Mouse (Mus musculus) limb, embryonic 10.5 days (tissue): ENCODE measurements at regions not wholly inside any gene's neighbourhood (a gene's known extent, or its start where the extent isn't known, plus 50 kb on each side); places are given as distances from the start of the nearest gene placed in this dataset.

ENCODE experiments used
- DNase-seq: peaks from one replicate; pipeline ENCODE4 v3.0.0-alpha.2; 2017; ENCODE audit warnings: low spot score
- H3K27ac ChIP-seq: fragments of 300-500 bp; sonication (generic); 2 replicates; pipeline ENCODE4 v1.5.1; 2016; ENCODE audit warnings: mild to moderate bottlenecking
- H3K27me3 ChIP-seq: fragments of 300-500 bp; sonication (generic); 2 replicates; pipeline ENCODE4 v1.6.1; 2016; ENCODE audit warnings: low read depth, mild to moderate bottlenecking; ENCODE audit not compliant: poor library complexity, severe bottlenecking
- H3K36me3 ChIP-seq: fragments of 300-500 bp; sonication (generic); 2 replicates; pipeline ENCODE4 v1.6.1; 2016; ENCODE audit warnings: mild to moderate bottlenecking, moderate library complexity
- H3K4me1 ChIP-seq: fragments of 300-500 bp; sonication (generic); 2 replicates; pipeline ENCODE4 v1.6.1; 2016
- H3K4me3 ChIP-seq: fragments of 300-500 bp; sonication (generic); 2 replicates; pipeline ENCODE4 v1.5.1; 2016; ENCODE audit warnings: mild to moderate bottlenecking, moderate library complexity
- H3K9me3 ChIP-seq: fragments of 300-500 bp; sonication (generic); replicated peaks from 2 replicates; pipeline ENCODE4 v1.6.1; 2016; ENCODE audit warnings: mild to moderate bottlenecking
- WGBS: fragments of 180-500 bp; shearing (Covaris S2); methylation state at CpG from one replicate; pipeline ENCODE4 v1.1.7; 2016; 5-methylcytosine and 5-hydroxymethylcytosine counted together

DNA sequence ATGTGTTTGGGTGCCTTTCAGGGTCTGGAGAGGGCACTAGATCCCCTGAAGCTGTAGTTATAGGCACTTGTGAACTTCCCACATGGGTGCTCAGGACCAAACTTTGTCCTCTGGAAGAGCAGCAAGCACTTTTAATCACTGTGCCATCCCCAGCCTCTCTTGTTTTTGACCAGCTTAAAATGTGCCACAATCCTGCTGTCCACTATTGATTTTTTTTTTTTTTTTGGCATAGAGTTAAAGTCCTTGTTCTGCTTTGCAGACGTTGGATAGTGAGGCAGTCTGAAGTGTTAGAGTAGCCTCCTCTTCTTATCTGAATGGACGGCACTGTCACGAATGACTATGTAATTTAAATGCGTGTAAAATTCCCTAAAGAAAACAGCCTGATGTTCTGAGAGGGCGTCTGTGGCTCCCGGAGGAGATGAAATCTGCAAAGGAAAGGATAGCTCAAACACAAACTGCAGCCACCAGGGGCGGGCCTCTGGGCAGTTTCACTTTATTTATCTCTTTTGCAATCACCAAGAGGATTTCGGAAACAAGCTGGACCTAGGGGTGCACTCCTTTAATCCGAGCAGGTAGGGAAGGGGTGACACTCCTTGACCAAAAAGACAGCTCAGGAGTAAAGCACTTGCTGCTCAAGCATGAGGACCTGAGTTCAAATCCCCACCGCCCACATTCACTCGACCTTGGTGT lies 63.5 kb upstream of the Smyd2 start:
- Histone ChIP-seq H3K27me3 (peaks cover 18% of the 10 kb centered on the region), H3K9me3 (no peaks in the 10 kb centered on the region), H3K36me3 (no peaks in the 10 kb centered on the region), H3K4me3 (no peak overlapping the region), H3K4me1 (peaks cover 19% of the 10 kb centered on the region), H3K27ac (no peak overlapping the region)
- no peak for DNase-seq
- WGBS, result 77% methylated on average over 11 of the region's 11 CpGs

DNA sequence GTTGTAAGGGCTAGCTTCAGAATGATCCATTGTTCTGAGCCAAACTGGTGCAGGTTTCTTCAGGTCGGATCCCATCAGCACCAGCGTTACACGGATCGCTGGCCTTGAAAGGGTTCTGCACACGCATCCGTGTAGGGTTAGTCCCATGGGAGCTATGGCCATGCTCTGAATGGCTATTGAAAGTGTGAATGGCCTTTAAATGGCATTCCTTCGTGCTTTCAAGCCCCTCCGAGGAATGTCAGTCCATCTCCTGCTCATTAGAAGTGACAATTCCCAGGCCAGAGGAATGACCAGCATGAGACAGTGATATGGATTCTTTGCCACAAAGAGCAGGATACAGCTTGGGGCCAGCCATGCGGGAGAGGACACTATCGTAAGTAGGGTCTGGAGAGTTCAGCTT lies 56.1 kb upstream of the Smyd2 start:
- Histone ChIP-seq H3K4me3 (no peak overlapping the region), H3K36me3 (no peaks in the 10 kb centered on the region), H3K27ac (no peak overlapping the region), H3K9me3 (no peaks in the 10 kb centered on the region), H3K27me3 (0 out of 2 replicates have a peak, but pooled peaks cover 2% of the 10 kb centered on the region), H3K4me1 (no peaks in the 10 kb centered on the region)
- no peak for DNase-seq
- 80% methylated on average over 10 of the region's 10 CpGs for WGBS

DNA sequence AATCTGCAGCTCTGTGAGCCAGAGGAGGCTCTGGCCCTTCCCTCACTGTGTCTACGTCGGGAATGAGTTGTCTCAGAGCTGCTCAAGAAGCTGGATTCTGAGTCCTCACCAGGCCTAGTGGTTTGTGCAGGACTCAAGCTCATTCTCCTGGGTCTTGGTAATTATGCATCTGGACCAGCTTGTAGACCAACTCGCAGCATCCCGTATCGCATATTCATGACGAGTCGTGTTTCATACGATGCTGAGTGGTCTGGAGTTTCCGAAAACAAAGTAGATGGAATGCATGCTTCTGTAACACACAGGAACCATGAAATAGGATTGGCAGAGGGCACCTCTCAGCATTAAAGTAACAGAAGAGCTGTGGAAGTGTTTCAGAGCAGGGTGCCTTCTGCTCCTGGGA lies 53.5 kb upstream of the Smyd2 start:
- DNase-seq, result no peak
- no peak overlapping the region for H3K27ac ChIP-seq
- no peaks in the 10 kb centered on the region for H3K9me3 ChIP-seq
- WGBS, result 91% methylated on average over 9 of the region's 9 CpGs
- no peaks in the 10 kb centered on the region for H3K36me3 ChIP-seq
- no peak overlapping the region for H3K4me3 ChIP-seq
- 0 out of 2 replicates have a peak, but pooled peaks cover 2% of the 10 kb centered on the region for H3K27me3 ChIP-seq
- H3K4me1 ChIP-seq, result peaks cover 4% of the 10 kb centered on the region; the same call in 1 of the 2 replicates

DNA sequence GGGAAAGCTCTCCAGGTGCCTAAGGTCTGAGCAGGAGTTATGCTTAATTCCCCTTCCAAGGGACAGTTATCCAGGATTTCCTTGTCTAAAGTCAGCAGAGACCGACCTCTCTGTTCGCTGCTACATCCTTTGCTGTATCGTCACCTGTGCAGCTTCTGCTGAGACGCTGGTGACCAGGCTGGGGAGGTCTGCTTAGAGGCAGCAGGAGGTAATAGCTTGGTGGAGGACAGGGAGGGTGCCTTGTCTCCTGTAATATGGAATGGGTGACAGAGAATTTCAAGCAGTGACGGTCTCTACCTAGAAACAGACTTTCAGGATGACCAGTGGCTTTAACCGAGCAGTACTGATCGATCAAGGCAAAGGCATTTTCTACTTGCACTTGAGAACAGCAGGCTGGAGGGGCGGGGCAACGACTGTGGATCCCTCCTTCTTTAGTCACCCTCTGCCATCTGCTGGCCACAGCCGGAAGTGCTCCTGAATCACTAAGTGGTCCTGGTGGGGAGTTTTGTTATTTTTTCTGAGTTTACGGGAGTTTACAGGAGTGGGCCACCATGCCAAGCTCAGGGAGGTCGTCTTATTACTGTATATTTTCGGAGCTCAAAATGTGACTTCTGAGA lies 50.7 kb upstream of the Smyd2 start:
- peak; percentile 92 for DNase-seq
- Histone ChIP-seq H3K36me3 (no peaks in the 10 kb centered on the region), H3K4me3 (0 out of 2 replicates have a peak overlapping the region, but pooled peaks have one; percentile 18), H3K27me3 (0 out of 2 replicates have a peak, but pooled peaks cover 2% of the 10 kb centered on the region), H3K4me1 (peaks cover 4% of the 10 kb centered on the region; the same call in 1 of the 2 replicates), H3K27ac (no peak overlapping the region), H3K9me3 (no peaks in the 10 kb centered on the region)
- 22% methylated on average over 13 of the region's 13 CpGs for WGBS
